Mouse (Mus musculus): ENCODE results near the gene Il9.

The Il9 gene

GRCm38 (mm10) chr13:56482146-56482545 lies at the start of gene Il9:
Gene Il9 (minus strand): TSS chr13:56482246.
- no peak for DNase-seq (ENCODE audit: extremely low read depth, low read depth)

DNA sequence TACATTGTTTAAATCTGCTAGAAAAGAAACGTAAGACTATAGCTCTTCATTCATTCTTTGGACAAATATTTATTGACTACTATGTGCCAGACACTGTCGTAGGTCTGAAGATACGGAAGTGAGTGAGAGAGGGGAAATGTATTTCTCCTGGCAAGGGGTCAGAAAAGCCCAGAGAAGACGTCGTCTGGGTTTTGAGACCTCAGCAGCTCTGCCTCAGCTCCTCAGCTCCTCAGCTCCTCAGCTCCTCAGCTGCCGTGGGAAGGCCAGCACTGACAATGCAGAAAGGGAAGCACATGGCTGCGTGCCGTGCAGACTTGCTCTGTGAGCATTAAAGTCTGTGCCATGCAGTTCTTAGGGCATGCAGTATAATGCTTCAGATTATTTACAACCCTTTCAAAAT lies 47.6 kb upstream of the Il9 start:
- no peak for DNase-seq (ENCODE audit: extremely low read depth, low read depth)

DNA sequence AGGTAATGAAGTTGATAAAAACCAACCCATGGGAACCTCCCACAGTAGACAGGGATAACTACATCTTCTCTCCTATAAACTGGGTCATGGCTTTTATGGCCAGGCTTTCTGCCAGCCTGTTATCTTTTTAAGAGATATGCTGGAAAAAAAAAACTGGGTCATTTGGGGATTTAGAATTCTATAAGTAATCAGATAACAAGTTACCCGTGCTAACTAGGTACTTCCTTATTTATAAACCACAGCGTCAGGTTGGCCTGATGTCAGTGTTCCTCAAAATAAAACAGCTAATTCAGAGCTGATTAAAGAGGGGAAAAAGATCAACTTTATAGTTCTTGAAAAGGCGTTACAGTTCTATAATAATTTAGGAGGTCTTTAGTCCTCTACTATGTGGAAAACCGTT lies 47.0 kb upstream of the Il9 start:
- no peak for DNase-seq (ENCODE audit: extremely low read depth, low read depth)

DNA sequence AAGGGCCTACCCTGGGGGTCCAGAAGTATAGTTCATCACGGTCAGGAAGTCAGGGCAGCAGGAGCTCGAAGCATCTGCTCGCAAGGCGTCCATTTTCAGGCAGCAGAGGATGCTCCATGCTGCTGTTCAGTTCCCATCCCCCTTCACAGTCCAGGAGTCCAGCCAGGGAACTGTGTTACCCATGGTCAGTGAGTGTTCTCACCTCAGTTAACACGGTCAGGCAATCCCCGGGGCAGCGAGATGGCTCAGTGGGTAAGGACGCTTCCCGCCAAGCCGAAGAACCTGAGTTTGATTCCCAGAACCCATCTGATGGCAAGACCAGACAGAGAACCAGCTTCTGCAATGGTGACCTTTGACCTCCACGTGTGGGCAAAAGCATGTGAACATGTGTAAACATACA lies 46.2 kb upstream of the Il9 start:
- DNase-seq (ENCODE audit: extremely low read depth, low read depth), result no peak

- no peak for DNase-seq (ENCODE audit: extremely low read depth, low read depth)
These were observed 45.8 kb upstream of the Il9 start for GRCm38 (mm10) chr13:56527846-56528245.

DNA sequence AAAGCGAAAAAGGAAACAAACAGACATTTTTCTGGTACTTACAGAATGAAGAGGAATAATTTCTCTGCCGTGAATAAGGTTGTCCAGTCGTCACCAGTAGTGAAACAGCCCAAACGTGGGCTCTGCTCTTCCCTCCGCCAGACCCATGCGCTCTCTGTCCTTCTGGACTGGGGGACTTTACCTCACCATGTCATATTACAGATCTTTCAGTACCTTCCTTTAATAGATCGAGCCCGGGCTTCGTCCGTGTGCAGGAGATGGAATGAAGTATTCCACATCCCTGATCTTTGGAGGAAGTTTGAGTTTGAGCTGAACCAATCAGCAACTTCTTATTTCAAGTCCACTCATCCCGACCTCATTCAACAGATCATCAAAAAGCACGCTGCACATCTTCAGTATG lies 44.8 kb upstream of the Il9 start:
- DNase-seq (ENCODE audit: extremely low read depth, low read depth), result no peak

DNA sequence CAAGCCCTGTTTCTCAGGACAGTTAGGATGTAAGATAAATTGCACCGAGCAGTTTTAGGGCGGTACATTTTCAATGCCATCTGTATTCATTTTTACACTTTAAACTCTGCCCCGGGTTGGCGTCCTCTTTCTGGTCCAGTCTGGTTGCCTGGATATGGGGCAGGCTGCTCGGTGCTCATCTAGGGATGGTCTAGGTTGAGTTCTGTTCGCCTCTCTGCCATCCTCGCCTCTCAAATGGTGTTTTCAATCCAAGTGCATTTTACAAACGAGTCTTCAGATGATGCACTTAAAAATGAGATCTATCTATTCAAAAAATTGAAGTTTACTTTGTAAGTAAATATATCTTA lies 40.7 kb upstream of the Il9 start:
- DNase-seq (ENCODE audit: extremely low read depth, low read depth), result no peak

DNA sequence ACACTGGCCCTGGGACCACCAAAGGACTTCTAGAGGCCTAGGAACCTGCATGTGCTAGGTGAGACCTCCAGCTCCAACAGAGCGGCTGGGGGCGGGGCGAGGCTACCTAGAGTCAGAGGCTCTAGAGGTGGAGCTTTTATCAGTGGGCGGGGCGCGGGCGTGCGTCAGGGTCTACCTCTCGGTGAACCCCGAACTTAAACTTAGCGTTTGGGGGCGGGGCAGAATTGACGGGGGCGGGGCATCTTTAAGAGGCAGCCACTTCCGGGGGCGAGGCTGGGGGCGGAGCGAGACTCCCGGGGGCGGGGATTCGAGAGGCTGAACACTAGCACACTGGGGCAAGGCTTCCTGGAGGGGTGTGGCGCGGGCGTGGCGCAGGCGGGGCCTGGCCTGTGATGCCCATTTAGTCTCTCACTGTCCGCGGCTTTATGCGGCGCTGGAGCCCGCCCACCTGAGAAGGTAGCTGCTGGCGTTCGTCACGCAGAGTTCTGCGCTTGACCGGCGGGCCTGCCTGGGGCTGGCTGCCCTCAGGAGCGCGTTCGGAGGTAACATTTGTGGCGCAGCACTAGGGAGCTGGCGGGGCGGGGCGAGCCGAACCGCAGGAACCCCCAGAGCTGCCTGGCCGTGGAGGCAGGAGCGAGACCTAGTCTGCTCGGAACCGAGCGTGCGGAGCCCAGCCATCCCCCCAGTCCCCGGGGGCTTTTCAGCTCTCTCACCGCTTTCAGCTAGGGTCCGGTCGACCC lies 40.2 kb upstream of the Il9 start, which contains the start of gene Fbxl21:
TSS of gene Fbxl21 (plus strand) at position 392 of the 740 bp plus-strand sequence.
- DNase-seq (ENCODE audit: extremely low read depth, low read depth), result no peak

DNA sequence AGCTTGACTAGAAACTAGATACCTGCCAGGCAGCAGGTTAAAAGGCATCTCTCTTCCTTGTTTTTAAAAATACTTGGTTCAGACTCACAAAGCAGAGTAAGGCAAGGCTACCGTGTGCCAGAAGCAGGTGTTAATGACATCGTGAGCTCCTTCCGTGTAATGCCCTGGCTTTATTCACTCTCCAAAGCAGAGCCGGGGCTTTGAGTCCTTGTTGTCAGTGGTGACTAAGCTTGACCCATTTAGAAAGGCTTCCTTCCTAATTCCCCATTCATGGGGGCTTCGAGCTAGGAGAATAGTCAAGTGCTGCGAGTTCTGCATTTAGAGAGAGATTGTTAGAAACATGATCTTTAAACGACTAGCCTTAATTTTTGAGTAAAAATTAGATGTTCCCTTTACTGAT lies 34.8 kb upstream of the Il9 start:
- DNase-seq (ENCODE audit: extremely low read depth, low read depth), result no peak

- DNase-seq (ENCODE audit: extremely low read depth, low read depth), result no peak
These were observed 34.3 kb upstream of the Il9 start for GRCm38 (mm10) chr13:56516311-56516710.

DNA sequence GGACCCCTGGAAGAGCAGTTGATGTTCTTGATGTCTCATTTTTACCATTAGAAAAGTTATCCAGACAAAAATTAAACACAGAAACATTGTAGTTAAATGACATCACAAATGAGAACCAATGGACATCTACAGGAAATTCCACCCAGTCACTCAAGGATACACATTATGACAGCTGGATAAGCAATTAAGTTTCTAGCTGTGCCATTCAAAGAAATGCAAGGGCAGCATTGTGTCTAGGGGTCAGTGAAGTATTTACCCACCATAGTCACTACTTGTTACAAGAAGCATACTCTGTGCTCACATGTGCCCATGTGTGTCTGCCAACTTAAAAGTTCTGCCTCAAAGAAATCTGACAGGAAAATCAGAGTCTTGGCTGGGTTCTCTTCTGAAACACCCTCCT lies 31.5 kb upstream of the Il9 start:
- no peak for DNase-seq (ENCODE audit: extremely low read depth, low read depth)

- DNase-seq (ENCODE audit: extremely low read depth, low read depth), result no peak
These were observed 27.8 kb upstream of the Il9 start for GRCm38 (mm10) chr13:56509796-56510195.

DNA sequence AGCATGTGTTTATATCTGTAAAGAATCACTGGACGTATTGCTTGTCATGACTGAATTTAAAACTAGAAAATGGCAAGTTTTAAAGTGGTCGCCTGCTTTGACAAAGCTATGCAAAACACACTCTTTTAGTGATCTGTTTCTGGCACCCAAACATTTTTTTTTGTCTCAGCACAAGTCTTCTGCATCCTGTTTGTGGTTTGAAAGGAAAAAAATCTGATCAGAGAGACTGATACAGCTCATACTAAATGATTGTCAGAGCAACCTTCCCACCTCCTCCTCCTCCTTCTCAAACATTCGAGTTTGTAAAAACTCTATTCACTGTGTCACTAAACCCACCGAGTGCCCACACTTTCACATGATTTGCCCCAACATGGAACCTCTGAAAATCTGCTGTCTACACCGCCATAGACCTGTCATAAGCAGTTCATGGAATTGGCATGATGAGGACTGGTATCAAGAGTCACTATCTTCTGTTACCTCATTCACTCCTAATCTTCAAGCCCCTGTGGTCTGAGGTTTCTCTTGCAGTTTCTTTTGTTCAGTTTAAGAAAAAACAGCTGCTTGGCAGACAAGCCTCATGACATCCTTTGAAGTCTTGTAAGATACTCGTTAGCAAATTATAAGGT lies 24.9 kb upstream of the Il9 start:
- DNase-seq (ENCODE audit: extremely low read depth, low read depth), result no peak

DNA sequence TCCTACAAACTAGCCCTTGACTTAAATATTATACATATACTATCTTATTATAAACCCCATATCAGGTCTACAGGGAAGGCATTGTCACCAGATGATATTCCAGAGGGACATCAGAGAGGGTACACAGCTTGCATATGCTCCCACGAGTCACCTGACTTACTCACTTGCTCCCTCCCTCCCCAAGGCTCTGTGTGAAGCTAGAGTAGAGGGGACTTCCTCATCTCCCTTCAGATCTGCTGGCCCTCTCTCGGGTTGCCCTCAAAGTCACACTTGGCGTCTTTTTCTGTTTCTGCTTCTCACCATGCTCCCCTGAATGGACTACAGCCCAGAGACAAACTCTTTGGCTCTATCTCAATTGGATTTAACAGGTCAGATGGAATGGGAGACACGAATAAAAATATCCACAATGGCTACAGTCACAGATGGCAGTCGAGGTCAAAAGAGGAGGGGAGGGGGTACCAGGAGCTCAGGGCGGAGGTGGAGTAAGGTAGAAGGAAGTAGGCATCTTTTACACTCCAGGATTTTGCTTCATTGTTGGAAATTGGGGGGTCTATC lies 19.9 kb upstream of the Il9 start:
- DNase-seq (ENCODE audit: extremely low read depth, low read depth), result no peak

DNA sequence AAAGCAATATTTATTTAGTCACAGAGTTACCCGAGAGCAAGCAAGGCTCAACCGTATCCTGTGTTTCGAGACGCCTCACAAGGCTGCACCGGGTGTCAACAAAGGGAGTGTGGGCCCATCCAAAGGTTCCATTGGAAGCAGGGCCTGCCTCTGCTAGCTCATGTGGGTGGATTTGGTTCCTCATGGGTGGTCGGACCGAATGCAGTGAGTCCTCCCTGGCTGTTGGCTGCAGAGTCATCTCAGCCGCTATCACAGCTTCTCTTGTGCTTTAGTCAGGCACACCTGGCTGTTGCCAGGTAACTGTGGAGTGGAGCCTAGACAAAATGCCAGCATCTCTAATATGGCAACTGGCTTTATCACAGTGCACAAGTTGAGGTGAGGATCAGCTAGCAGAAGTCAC lies 18.6 kb upstream of the Il9 start:
- DNase-seq (ENCODE audit: extremely low read depth, low read depth), result no peak

GRCm38 (mm10) chr13:56500132-56500531 lies 18.1 kb upstream of the Il9 start:
- no peak for DNase-seq (ENCODE audit: extremely low read depth, low read depth)

GRCm38 (mm10) chr13:56494440-56494839 lies 12.4 kb upstream of the Il9 start:
- DNase-seq (ENCODE audit: extremely low read depth, low read depth), result no peak

GRCm38 (mm10) chr13:56488012-56488411 lies 6.0 kb upstream of the Il9 start:
- no peak for DNase-seq (ENCODE audit: extremely low read depth, low read depth)

- no peak for DNase-seq (ENCODE audit: extremely low read depth, low read depth)
These were observed 4.0 kb downstream of the Il9 start for GRCm38 (mm10) chr13:56478027-56478426.

- DNase-seq (ENCODE audit: extremely low read depth, low read depth), result no peak
These were observed 4.8 kb downstream of the Il9 start for GRCm38 (mm10) chr13:56477271-56477670.

DNA sequence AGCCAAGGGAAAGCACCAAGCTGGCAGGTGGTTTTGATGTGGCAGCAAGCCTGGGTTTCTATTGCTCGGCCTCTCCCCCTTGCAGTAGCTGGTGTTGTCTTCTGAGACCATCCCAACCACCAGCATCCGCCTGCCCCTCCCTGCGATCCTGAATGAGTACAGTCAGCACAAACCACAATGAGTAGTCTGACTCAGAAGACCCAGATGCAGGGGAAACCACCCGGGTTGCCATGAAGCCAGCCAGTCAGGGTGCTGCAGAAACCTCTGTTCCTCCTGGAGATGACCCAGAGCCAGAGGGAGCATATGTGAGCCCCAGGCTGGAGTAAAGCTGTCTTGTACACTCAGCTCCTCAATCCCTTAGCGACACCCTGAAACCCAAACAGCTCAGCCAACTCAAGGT lies 5.3 kb downstream of the Il9 start:
- DNase-seq (ENCODE audit: extremely low read depth, low read depth), result no peak

DNA sequence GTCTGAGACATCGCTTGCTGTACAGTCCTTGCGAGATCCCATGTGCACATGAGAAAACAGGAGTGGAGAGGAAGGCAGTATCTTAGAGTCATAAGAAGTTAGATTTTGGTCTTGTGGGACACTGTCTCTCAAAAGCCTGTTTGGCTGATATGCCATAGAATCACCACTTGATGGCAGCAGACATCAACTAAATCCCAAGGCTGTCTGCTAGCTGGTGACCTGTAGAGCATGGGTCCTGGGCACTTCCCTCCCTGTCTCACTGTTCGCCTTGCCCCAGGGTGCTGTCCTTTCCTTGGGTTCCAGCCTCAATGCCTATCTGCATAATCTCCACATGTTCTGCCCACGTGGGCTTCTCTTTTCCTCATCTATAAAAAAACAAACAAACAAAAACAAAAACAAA lies 6.7 kb downstream of the Il9 start:
- DNase-seq (ENCODE audit: extremely low read depth, low read depth), result no peak

- DNase-seq (ENCODE audit: extremely low read depth, low read depth), result no peak
These were observed 9.4 kb downstream of the Il9 start for GRCm38 (mm10) chr13:56472661-56473060.

Measured in MEL-GATA-1-ER (cell line).